Mouse (Mus musculus): ENCODE results near the gene H2-Ob.

- TF ChIP-seq POLR2A (IDR thresholded peaks at IDR 0.05; ENCODE audit: extremely low read depth, insufficient read depth, low read length) (no peak), CTCF (IDR thresholded peaks at IDR 0.05; ENCODE audit: low read depth, low read length) (no peak)
These were observed 26.0 kb downstream of the H2-Ob start for GRCm38 (mm10) chr17:34264452-34265351.
